Mouse (Mus musculus) MEL (cell line): ENCODE results near the gene Ovca2. TPM values are rescaled to one million over a fixed set of nuclear protein-coding genes. Genes with fewer than 3 reads are reported as not detected.

Experiments used
- DNase-seq: peaks from one replicate; pipeline ENCODE4 v3.0.0; 2011; ENCODE audit warnings: low read depth, low spot score
- H3K27ac ChIP-seq: 2 replicates; pipeline ENCODE4 v1.5.1; 2012; ENCODE audit warnings: low read depth, mild to moderate bottlenecking, control low read depth, low read length, moderate library complexity; ENCODE audit not compliant: control insufficient read depth
- H3K27me3 ChIP-seq, 2 experiments: fragments of 150-350 bp in 1 of 2; sonication (generic) in 1 of 2; 2 replicates each; pipeline ENCODE4 v1.6.1; 2012; ENCODE audit warnings: low read length in 2 of 2, mild to moderate bottlenecking in 2 of 2, improper control_type of control experiment in 1 of 2, moderate library complexity in 1 of 2; ENCODE audit not compliant: insufficient read depth in 2 of 2, control insufficient read depth in 1 of 2
- H3K36me3 ChIP-seq, 2 experiments: 2 replicates each; pipeline ENCODE4 v1.6.1; 2012 to 2014; ENCODE audit warnings: low read length in 2 of 2, improper control_type of control experiment in 1 of 2, inconsistent platforms in 1 of 2, mild to moderate bottlenecking in 1 of 2; ENCODE audit not compliant: insufficient read depth in 2 of 2, control insufficient read depth in 1 of 2
- H3K4me1 ChIP-seq, 2 experiments: fragments of 150-350 bp in 1 of 2; sonication (generic) in 1 of 2; 2 replicates each; pipeline ENCODE4 v1.6.1; 2012; ENCODE audit warnings: low read length in 2 of 2, improper control_type of control experiment in 1 of 2, mild to moderate bottlenecking in 1 of 2; ENCODE audit not compliant: insufficient read depth in 2 of 2, control insufficient read depth in 1 of 2
- H3K4me3 ChIP-seq, 2 experiments: fragments of 150-350 bp in 1 of 2; sonication (generic) in 1 of 2; 2 replicates each; pipeline ENCODE4 v1.5.1; 2012; ENCODE audit warnings: low read depth in 2 of 2, low read length in 2 of 2, mild to moderate bottlenecking in 2 of 2, moderate library complexity in 2 of 2, control low read depth in 1 of 2, improper control_type of control experiment in 1 of 2; ENCODE audit not compliant: control insufficient read depth in 1 of 2, insufficient read depth in 1 of 2
- H3K79me2 ChIP-seq: 2 replicates; pipeline ENCODE4 v1.6.1; 2012; ENCODE audit warnings: mild to moderate bottlenecking, low read length, moderate library complexity; ENCODE audit not compliant: control insufficient read depth, poor library complexity, insufficient read depth
- H3K9ac ChIP-seq: 2 replicates; pipeline ENCODE4 v1.6.1; 2012; ENCODE audit warnings: low read depth, mild to moderate bottlenecking, control low read depth, low read length, moderate library complexity; ENCODE audit not compliant: control insufficient read depth, poor library complexity, severe bottlenecking
- H3K9me3 ChIP-seq: fragments of 150-350 bp; sonication (generic); replicated peaks from 2 replicates; pipeline ENCODE4 v1.6.1; 2012; ENCODE audit warnings: mild to moderate bottlenecking, low read length, improper control_type of control experiment, moderate library complexity; ENCODE audit not compliant: insufficient read depth
- BHLHE40 ChIP-seq: IDR thresholded peaks from 2 replicates; pipeline ENCODE4 v1.6.1; 2012; ENCODE audit warnings: low read depth, mild to moderate bottlenecking, inconsistent platforms, low read length, improper control_type of control experiment, borderline replicate concordance
- CHD1 ChIP-seq: IDR thresholded peaks from 2 replicates; pipeline ENCODE4 v1.6.1; 2012; ENCODE audit warnings: low read depth, mild to moderate bottlenecking, inconsistent platforms, low read length, improper control_type of control experiment
- CHD2 ChIP-seq: IDR thresholded peaks from 2 replicates; pipeline ENCODE4 v1.6.1; 2011; ENCODE audit warnings: low read length, improper control_type of control experiment
- CTCF ChIP-seq, 3 experiments: IDR thresholded peaks in 2 of 3; conservative IDR thresholded peaks in 1 of 3; 2 replicates each; pipeline ENCODE4 v1.5.1; 2011 to 2012; ENCODE audit warnings: low read length in 3 of 3, low read depth in 2 of 3, mild to moderate bottlenecking in 2 of 3, improper control_type of control experiment in 1 of 3, inconsistent platforms in 1 of 3, mixed read lengths in 1 of 3, moderate library complexity in 1 of 3; ENCODE audit not compliant: control insufficient read depth in 1 of 3, insufficient read depth in 1 of 3, poor library complexity in 1 of 3, severe bottlenecking in 1 of 3
- E2F4 ChIP-seq: IDR thresholded peaks from 2 replicates; pipeline ENCODE4 v1.6.1; 2011; ENCODE audit warnings: low read depth, low read length, improper control_type of control experiment, borderline replicate concordance
- ELF1 ChIP-seq: IDR thresholded peaks from 2 replicates; pipeline ENCODE4 v1.6.1; 2014; ENCODE audit warnings: low read depth, mild to moderate bottlenecking, inconsistent platforms, low read length, improper control_type of control experiment, moderate library complexity
- EP300 ChIP-seq, 2 experiments: IDR thresholded peaks; 2 replicates each; pipeline ENCODE4 v1.6.1; 2011; ENCODE audit warnings: improper control_type of control experiment in 2 of 2, low read length in 2 of 2, low read depth in 1 of 2, mild to moderate bottlenecking in 1 of 2
- ETS1 ChIP-seq: IDR thresholded peaks from 2 replicates; pipeline ENCODE4 v1.6.1; 2012; ENCODE audit warnings: low read depth, mild to moderate bottlenecking, inconsistent platforms, low read length, improper control_type of control experiment, moderate library complexity
- GABPA ChIP-seq: IDR thresholded peaks from 2 replicates; pipeline ENCODE4 v1.6.1; 2012; ENCODE audit warnings: low read depth, mild to moderate bottlenecking, inconsistent platforms, low read length, improper control_type of control experiment, moderate library complexity
- GATA1 ChIP-seq: IDR thresholded peaks from 2 replicates; pipeline ENCODE4 v1.6.1; 2011; ENCODE audit warnings: low read depth, low read length, improper control_type of control experiment
- JUND ChIP-seq: IDR thresholded peaks from 2 replicates; pipeline ENCODE4 v1.6.1; 2011; ENCODE audit warnings: low read depth, mild to moderate bottlenecking, improper control_type of control experiment, low read length
- KAT2A ChIP-seq: conservative IDR thresholded peaks from 2 replicates; pipeline ENCODE4 v1.6.1; 2012; ENCODE audit warnings: low read depth, low read length, improper control_type of control experiment, inconsistent platforms
- MAFK ChIP-seq: IDR thresholded peaks from 2 replicates; pipeline ENCODE4 v1.6.1; 2011; ENCODE audit warnings: low read depth, mild to moderate bottlenecking, low read length, improper control_type of control experiment, borderline replicate concordance
- MAX ChIP-seq: IDR thresholded peaks from 2 replicates; pipeline ENCODE4 v1.6.1; 2011; ENCODE audit warnings: low read length, improper control_type of control experiment
- MAZ ChIP-seq: IDR thresholded peaks from 2 replicates; pipeline ENCODE4 v1.6.1; 2012; ENCODE audit warnings: low read depth, mild to moderate bottlenecking, inconsistent platforms, low read length, improper control_type of control experiment
- MEF2A ChIP-seq: IDR thresholded peaks from 2 replicates; pipeline ENCODE4 v1.6.1; 2014; ENCODE audit warnings: low read depth, mild to moderate bottlenecking, inconsistent platforms, low read length, improper control_type of control experiment; ENCODE audit not compliant: poor library complexity, insufficient replicate concordance, severe bottlenecking; ENCODE audit errors: extremely low read depth
- MXI1 ChIP-seq: IDR thresholded peaks from 2 replicates; pipeline ENCODE4 v1.6.1; 2011; ENCODE audit warnings: mild to moderate bottlenecking, low read depth, low read length, improper control_type of control experiment
- MYB ChIP-seq: IDR thresholded peaks from 2 replicates; pipeline ENCODE4 v1.6.1; 2011; ENCODE audit warnings: mild to moderate bottlenecking, low read depth, low read length, improper control_type of control experiment
- MYC ChIP-seq: IDR thresholded peaks from 2 replicates; pipeline ENCODE4 v1.6.1; 2011; ENCODE audit warnings: low read depth, mild to moderate bottlenecking, low read length, improper control_type of control experiment, moderate library complexity
- NELFE ChIP-seq: IDR thresholded peaks from 2 replicates; pipeline ENCODE4 v1.6.1; 2011; ENCODE audit warnings: low read depth, low read length, improper control_type of control experiment
- NRF1 ChIP-seq: IDR thresholded peaks from 2 replicates; pipeline ENCODE4 v1.6.1; 2014; ENCODE audit warnings: low read depth, mild to moderate bottlenecking, inconsistent platforms, low read length, improper control_type of control experiment, moderate library complexity; ENCODE audit not compliant: poor library complexity, insufficient read depth, severe bottlenecking
- POLR2A ChIP-seq, 2 experiments: IDR thresholded peaks; 2 replicates each; pipeline ENCODE4 v1.6.1; 2011 to 2012; ENCODE audit warnings: low read length in 2 of 2, mild to moderate bottlenecking in 2 of 2, control low read depth in 1 of 2, improper control_type of control experiment in 1 of 2, low read depth in 1 of 2, moderate library complexity in 1 of 2; ENCODE audit not compliant: control insufficient read depth in 1 of 2, insufficient read depth in 1 of 2, poor library complexity in 1 of 2
- POLR2AphosphoS2 ChIP-seq: IDR thresholded peaks from 2 replicates; pipeline ENCODE4 v1.6.1; 2011; ENCODE audit warnings: low read length, improper control_type of control experiment
- POLR2AphosphoS5 ChIP-seq: IDR thresholded peaks from 2 replicates; pipeline ENCODE4 v1.6.1; 2012; ENCODE audit warnings: low read depth, borderline replicate concordance, mild to moderate bottlenecking, inconsistent platforms, low read length, moderate library complexity, mixed read lengths
- RAD21 ChIP-seq: IDR thresholded peaks from 2 replicates; pipeline ENCODE4 v1.6.1; 2011; ENCODE audit warnings: mild to moderate bottlenecking, low read depth, low read length, improper control_type of control experiment
- RCOR1 ChIP-seq: IDR thresholded peaks from 2 replicates; pipeline ENCODE4 v1.6.1; 2012; ENCODE audit warnings: low read depth, mild to moderate bottlenecking, inconsistent platforms, low read length, improper control_type of control experiment
- SIN3A ChIP-seq: IDR thresholded peaks from 2 replicates; pipeline ENCODE4 v1.6.1; 2012; ENCODE audit warnings: low read length, improper control_type of control experiment, inconsistent platforms
- SMC3 ChIP-seq: IDR thresholded peaks from 2 replicates; pipeline ENCODE4 v1.6.1; 2011; ENCODE audit warnings: low read depth, low read length, improper control_type of control experiment
- TAL1 ChIP-seq: IDR thresholded peaks from 2 replicates; pipeline ENCODE4 v1.6.1; 2012; ENCODE audit warnings: mild to moderate bottlenecking, inconsistent platforms, low read length, moderate library complexity, mixed read lengths
- TBP ChIP-seq: IDR thresholded peaks from 2 replicates; pipeline ENCODE4 v1.8.0; 2011; ENCODE audit warnings: low read depth, low read length, improper control_type of control experiment
- TCF12 ChIP-seq: IDR thresholded peaks from 2 replicates; pipeline ENCODE4 v1.6.1; 2014; ENCODE audit warnings: low read depth, mild to moderate bottlenecking, inconsistent platforms, low read length, improper control_type of control experiment, moderate library complexity
- UBTF ChIP-seq: IDR thresholded peaks from 2 replicates; pipeline ENCODE4 v1.6.1; 2012; ENCODE audit warnings: low read depth, mild to moderate bottlenecking, inconsistent platforms, low read length, improper control_type of control experiment, moderate library complexity, borderline replicate concordance; ENCODE audit not compliant: insufficient read depth
- USF2 ChIP-seq, 2 experiments: IDR thresholded peaks; 2 replicates each; pipeline ENCODE4 v1.6.1; 2011 to 2012; ENCODE audit warnings: improper control_type of control experiment in 2 of 2, low read length in 2 of 2, borderline replicate concordance in 1 of 2, inconsistent platforms in 1 of 2, low read depth in 1 of 2, mild to moderate bottlenecking in 1 of 2; ENCODE audit not compliant: insufficient read depth in 1 of 2
- ZKSCAN1 ChIP-seq: IDR thresholded peaks from 2 replicates; pipeline ENCODE4 v1.6.1; 2012; ENCODE audit warnings: low read depth, mild to moderate bottlenecking, inconsistent platforms, low read length, improper control_type of control experiment, moderate library complexity
- ZMIZ1 ChIP-seq: IDR thresholded peaks from 2 replicates; pipeline ENCODE4 v1.6.1; 2012; ENCODE audit warnings: low read depth, mild to moderate bottlenecking, inconsistent platforms, low read length, improper control_type of control experiment, moderate library complexity
- ZNF384 ChIP-seq: IDR thresholded peaks from 2 replicates; pipeline ENCODE4 v1.6.1; 2012; ENCODE audit warnings: low read depth, mild to moderate bottlenecking, inconsistent platforms, low read length, improper control_type of control experiment
- polyA plus RNA-seq, 2 experiments: library from polyadenylated mRNA; stranded (reverse) in 1 of 2; unstranded in 1 of 2; fragments of >175 nt in 1 of 2; fragments of >200 nt in 1 of 2; gene quantifications; 2 replicates each; pipeline versions ENCODE4 v1.2.1 to v1.2.4; 2012; ENCODE audit warnings: low replicate concordance in 2 of 2, low read depth in 1 of 2; ENCODE audit not compliant: insufficient read length in 2 of 2, insufficient read depth in 1 of 2, missing spikeins in 1 of 2
- total RNA-seq: library from RNA; depleted of rRNA; stranded (reverse); fragments of 300-350 nt; gene quantifications from 2 replicates; pipeline ENCODE4 v1.2.3, GENCODE M21; 2012; rRNA removed

The Ovca2 gene
- 22.7 and 33.1 TPM in 2 replicates for total RNA-seq
- polyA plus RNA-seq = 10 to 100 TPM in 1 of 2 experiments, not detected in 1; 23.1 TPM

GRCm38 (mm10) chr11:75178672-75179208 lies at the start of gene Ovca2:
Gene Ovca2, minus strand, starts transcription at chr11:75178835.
- peaks cover 0 to 17% of the 10 kb centered on the region in 2 experiments; a peak in 3 of 4 replicates for H3K4me1 ChIP-seq
- no peaks in the 10 kb centered on the region for H3K27me3 ChIP-seq
- H3K79me2 ChIP-seq = peaks cover 10% of the 10 kb centered on the region
- peak within 1 kb of the TSS; percentile 75 for H3K27ac ChIP-seq
- peak within 1 kb of the TSS; percentile 95 for H3K9ac ChIP-seq
- H3K36me3 ChIP-seq = peaks cover 0 to 5% of the 10 kb centered on the region in 2 experiments; a peak in 3 of 4 replicates
- peak within 1 kb of the TSS; percentile 92 to 95 for H3K4me3 ChIP-seq
- DNase-seq = peak; percentile 97
- no peaks in the 10 kb centered on the region for H3K9me3 ChIP-seq
- TF ChIP-seq TBP (0 out of 2 replicates have a peak, but pooled peaks have one; percentile 56), POLR2A (IDR thresholded peaks at IDR 0.05; ENCODE audit: control insufficient read depth in 1 of 2, insufficient read depth in 1 of 2, low read depth in 1 of 2, low read length in 2 of 2, poor library complexity in 1 of 2) (peak; percentile 90 to 96), MAZ (0 out of 2 replicates have a peak, but pooled peaks have one; percentile 62), SIN3A (peak; percentile 79), RAD21 (peak; percentile 87), MAX (peak; percentile 58; the same call in 1 of the 2 replicates), NELFE (peak; percentile 93), TCF12 (peak; percentile 68), MXI1 (peak; percentile 44; the same call in 1 of the 2 replicates), UBTF (0 out of 2 replicates have a peak, but pooled peaks have one; percentile 73), GATA1 (no peak), POLR2AphosphoS5 (no peak), MEF2A (no peak), E2F4 (no peak), ZKSCAN1 (no peak; the same call in 1 of the 2 replicates), ZMIZ1 (peak; percentile 93), NRF1 (no peak), EP300 (IDR thresholded peaks at IDR 0.05; ENCODE audit: low read depth in 1 of 2, low read length in 2 of 2) (no peak), ZNF384 (0 out of 2 replicates have a peak, but pooled peaks have one; percentile 3), POLR2AphosphoS2 (peak; percentile 94), GABPA (no peak), SMC3 (peak; percentile 71), TAL1 (no peak), CHD1 (no peak), JUND (no peak), ELF1 (peak; percentile 87), MAFK (no peak), KAT2A (no peak; the same call in 1 of the 2 replicates), RCOR1 (peak; percentile 45), CTCF (IDR thresholded peaks at IDR 0.05 in 2 of 3, conservative IDR thresholded peaks at IDR 0.05 in 1 of 3; ENCODE audit: control insufficient read depth in 1 of 3, insufficient read depth in 1 of 3, low read depth in 2 of 3, low read length in 3 of 3, poor library complexity in 1 of 3, severe bottlenecking in 1 of 3) (peak; percentile 77 to 92 (median 87)), USF2 (IDR thresholded peaks at IDR 0.05; ENCODE audit: borderline replicate concordance in 1 of 2, insufficient read depth in 1 of 2, low read depth in 1 of 2, low read length in 2 of 2) (no peak), MYB (no peak), ETS1 (no peak), CHD2 (no peak), BHLHE40 (no peak), MYC (0 out of 2 replicates have a peak, but pooled peaks have one; percentile 5)
